Mouse (Mus musculus): Measurements from ENCODE around the gene Lyrm7.
A peak's percentile ranks its signal among the peaks of the same experiment; 100 is the strongest.
"Not testable (repeated sequence)": the region's sequence is repeated elsewhere in the genome, so short reads cannot be mapped to it uniquely, and the experiment has no call there.

The Lyrm7 gene

GRCm38 (mm10) chr11:54860256-54861038, at the start of gene Lyrm7:
TSS of gene Lyrm7 (minus strand) at chr11:54860916.
- DNase-seq (ENCODE audit: low spot score), result peak; percentile 94

- DNase-seq (ENCODE audit: low spot score), result no peak
Observed at GRCm38 (mm10) chr11:54910081-54910665, 49.5 kb upstream of the Lyrm7 start.

GRCm38 (mm10) chr11:54909273-54909672, 48.6 kb upstream of the Lyrm7 start:
- DNase-seq (ENCODE audit: low spot score), result no peak

- DNase-seq (ENCODE audit: low spot score), result no peak
Observed at GRCm38 (mm10) chr11:54907259-54907658, 46.5 kb upstream of the Lyrm7 start.

DNA sequence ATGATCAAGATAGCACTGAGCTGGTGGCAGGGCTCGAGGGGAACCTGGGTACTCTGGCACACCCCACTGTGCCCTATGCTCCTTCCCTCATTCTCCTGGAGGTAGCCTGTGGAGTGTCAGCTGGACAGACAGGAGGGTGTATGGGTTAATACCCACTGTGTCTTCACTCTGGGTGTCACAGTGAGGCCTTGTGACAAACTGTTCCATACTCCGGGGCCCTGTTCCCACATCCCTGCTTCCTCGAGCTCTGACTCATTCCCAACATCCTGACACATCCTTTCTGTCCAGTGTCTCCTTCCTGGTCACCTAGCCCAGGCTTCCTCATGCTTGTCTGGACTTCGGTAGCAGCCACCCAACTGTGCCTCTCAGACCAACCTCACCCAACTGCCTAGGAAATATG, 45.8 kb upstream of the Lyrm7 start:
- no peak for DNase-seq (ENCODE audit: low spot score)

DNA sequence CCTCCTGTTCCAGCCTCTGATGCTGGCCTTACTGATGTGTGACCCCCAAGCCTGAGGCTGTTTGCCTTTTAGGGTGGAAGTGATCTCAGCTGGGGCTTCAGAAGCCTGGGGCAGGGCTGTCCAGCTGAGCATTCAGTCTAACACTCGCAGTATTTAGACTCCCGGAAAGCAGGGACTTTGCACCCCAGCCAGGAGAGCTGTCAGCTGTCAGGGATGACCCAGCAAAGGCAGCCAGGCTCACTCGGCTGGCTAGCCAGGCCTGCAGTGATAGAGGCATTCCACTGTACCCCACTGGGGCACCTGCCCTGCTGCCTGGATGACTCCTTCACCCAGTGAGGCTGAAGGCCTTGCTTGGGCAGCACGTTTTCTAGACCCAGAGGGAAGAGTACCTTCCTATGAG, 45.2 kb upstream of the Lyrm7 start:
- no peak for DNase-seq (ENCODE audit: low spot score)

- no peak for DNase-seq (ENCODE audit: low spot score)
Observed at GRCm38 (mm10) chr11:54905086-54905485, 44.4 kb upstream of the Lyrm7 start.

- no peak for DNase-seq (ENCODE audit: low spot score)
Observed at GRCm38 (mm10) chr11:54903940-54904706, 43.4 kb upstream of the Lyrm7 start.

DNA sequence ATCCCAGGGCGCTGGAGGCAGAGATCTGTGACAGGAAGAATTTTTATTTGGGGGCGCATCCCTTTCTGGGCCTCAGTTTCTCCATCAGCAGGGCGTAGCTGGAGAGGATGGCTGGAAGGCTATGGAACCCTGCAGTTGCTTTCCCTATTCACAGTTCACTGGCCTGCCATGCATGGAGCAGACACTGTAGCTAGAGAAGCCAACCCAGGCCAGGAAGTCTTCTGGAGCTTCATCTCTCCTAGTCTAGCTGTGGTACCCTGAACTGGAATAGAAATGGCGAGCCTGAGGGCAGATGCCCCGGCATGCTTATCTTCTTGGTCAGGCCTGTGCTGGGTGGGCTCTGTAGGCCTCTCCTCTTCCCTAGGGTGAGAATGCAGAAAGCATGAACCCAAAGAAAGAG, 42.6 kb upstream of the Lyrm7 start:
- no peak for DNase-seq (ENCODE audit: low spot score)

DNA sequence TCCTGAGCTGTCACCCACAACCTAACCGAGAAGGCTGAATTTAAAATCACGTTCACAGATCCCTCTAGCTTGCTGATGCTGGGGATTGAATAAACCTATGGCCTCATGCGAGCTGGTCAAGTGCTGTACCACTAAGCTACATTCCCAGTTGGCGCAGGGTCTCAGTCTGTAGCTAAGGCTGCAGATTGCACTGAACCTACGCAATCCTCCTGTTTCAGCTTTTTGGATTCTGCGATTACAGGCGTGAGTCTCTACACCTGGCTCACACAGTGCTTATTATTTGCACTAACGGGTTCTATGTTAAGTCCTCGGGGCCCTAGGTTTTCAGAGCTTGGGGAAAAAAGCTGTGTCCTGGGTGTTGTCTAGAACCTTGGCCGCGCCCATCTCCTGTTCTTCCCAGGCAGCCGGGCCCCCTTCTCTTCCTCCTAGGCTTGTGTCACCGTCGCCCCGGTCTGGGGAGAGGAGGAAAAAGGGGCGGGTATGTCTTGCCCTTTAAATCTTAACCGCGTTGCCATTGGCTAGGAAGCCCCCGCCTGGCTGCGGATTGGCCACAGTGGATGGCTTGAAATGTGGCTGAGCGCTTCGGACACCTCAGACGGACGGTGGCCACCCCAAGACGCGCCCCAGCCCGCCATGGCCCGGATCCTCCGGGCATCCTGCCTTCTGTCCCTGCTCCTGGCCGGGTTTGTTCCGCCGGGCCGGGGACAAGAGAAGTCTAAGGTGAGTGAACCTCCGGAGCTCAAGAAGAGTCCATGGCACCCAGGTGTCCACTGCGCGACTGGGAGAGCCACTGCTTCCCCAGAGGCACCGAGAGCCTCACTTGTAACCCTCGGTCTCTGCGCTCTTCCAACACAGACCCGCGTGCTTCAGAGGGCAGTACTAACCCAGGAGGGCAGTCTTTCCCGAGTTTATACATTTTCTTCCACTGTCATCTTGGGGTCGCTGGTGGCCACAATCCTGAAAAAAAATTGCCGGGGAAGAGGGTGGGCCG, 41.9 kb upstream of the Lyrm7 start, which contains the start of gene Gpx3:
TSS of gene Gpx3 (plus strand) at position 121 of the 991 bp plus-strand sequence.
- peak; percentile 78 for DNase-seq (ENCODE audit: low spot score)

- DNase-seq (ENCODE audit: low spot score), result no peak
Observed at GRCm38 (mm10) chr11:54899657-54900056, 38.9 kb upstream of the Lyrm7 start.

- DNase-seq (ENCODE audit: low spot score), result no peak
Observed at GRCm38 (mm10) chr11:54897470-54897869, 36.8 kb upstream of the Lyrm7 start.

DNA sequence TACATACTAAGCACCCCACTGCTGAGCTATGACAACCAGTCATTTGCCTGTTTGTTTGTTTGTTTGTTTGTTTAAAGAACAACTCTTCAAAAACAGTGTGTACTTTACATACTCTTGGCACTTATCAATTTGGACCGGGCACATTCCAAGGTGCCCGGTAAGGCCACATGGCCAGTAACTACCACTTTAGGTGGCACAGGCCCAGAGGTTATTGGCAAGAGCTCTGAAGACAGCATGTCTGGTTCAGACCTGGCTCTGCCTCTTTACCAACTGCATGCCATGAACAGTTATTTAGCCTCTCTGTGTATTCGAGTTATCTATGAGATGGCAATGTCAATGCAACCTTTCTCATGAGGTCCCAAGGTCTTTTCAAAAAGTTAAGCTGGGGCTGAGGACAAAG, 35.9 kb upstream of the Lyrm7 start:
- DNase-seq (ENCODE audit: low spot score), result not testable (repeated sequence)

DNA sequence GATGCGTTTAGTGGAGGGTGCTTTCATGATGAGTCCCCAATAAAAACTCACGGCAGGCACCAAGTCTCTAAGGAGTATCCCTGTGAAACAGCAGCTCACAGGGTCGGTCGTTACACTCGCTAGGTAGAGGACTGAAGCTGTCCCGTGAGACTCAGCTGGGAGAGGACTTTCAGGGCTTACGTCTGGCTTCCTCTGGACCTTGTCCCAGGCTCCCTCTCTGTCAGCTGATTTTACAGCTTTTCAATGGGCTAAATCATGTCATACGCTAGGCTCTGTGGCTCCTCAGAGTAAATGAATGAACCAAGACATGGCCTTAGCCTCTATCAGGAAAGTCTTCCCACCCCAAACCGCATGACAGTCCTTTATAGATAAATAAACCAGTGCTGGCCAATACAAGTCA, 33.9 kb upstream of the Lyrm7 start:
- no peak for DNase-seq (ENCODE audit: low spot score)

DNA sequence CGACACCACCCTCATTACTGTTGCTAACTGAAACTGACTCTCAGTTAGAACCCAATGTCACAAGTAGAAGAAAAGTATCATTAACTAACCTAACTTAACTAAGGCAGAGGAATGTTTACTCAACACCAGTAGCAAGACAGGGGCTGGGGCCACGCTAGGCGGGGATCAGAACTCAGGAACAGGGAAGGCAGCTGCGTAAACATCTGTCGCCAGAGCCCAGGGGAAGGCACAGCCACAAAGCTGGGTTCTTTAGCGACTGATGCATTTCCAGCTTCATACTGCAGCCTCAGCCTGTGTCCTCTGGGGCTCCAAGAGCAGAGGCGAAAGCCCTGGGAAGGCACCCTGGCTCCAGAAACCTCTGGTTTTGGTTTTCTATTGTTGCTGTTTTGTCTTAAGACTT, 31.4 kb upstream of the Lyrm7 start:
- no peak for DNase-seq (ENCODE audit: low spot score)

GRCm38 (mm10) chr11:54891341-54891740, 30.6 kb upstream of the Lyrm7 start:
- DNase-seq (ENCODE audit: low spot score), result no peak

DNA sequence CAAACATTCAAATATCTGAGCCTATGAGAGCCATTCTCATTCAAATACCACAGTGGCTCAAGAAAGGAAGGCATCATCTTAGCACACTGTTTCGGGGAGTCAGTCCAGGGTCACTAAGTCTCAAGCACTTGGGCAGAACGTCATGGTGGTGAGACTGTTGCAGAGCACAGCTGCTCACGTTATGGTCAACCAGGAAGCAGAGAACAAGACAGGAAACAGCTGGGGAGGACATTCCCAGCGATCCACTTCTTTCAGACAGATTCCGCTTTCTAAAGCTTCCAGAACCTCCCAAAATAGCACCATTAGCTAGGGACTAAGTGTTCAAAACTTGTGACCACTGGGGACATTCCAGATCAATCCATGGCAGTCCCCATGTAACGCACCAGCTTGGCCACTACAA, 27.2 kb upstream of the Lyrm7 start:
- DNase-seq (ENCODE audit: low spot score), result no peak

GRCm38 (mm10) chr11:54885406-54885805, 24.7 kb upstream of the Lyrm7 start:
- DNase-seq (ENCODE audit: low spot score), result peak; percentile 57

DNA sequence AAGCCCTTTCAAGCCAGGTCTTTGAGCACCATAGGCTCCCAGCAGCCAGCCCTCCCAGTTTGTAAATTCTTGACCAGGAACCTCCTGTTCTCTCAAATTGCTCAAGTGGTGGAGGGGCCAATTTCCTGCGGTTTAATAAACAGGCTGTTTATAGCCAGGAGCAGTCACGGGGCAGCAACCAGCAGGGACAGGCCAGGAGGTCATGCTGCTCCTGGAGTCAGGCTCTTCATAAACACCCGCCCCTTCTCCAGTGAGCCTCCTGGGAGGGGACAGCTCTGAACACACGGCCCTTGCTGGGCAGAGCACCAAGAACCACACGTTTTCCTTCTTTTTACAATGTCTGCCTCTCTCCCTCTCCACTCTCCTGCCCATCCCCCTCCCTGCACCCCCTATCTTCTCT, 24.2 kb upstream of the Lyrm7 start:
- DNase-seq (ENCODE audit: low spot score), result peak; percentile 72

DNA sequence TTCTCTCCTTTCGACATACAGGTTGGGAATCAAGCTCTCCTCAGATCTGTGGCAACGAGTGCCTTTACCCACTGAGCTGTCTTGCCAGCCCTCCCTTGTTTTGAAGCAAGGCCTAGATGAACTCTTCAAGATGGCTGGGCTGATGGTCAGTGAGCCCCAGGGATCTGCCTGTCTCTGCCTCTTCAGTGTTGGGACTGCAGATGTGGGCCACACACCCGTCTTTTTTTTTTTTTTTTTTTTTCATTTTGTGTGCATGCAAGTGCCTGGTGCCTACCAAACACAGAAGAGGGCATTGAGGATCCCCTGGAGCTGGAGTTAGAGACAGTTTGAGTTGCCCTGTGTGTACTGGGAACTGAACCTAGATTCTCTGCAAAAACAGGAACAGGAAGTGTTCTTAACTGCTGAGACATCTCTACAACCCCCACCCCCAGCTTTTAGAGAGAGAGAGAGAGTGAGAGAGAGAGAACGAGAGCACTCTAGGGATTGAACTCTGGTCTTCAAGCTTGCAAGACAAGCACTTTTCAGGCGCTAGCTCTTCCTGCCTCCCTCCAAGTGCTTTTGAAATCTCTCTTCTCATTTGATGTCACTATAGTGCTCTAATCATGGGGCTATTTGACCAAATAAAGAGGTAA, 23.6 kb upstream of the Lyrm7 start:
- DNase-seq (ENCODE audit: low spot score), result no peak

GRCm38 (mm10) chr11:54882671-54883070, 22.0 kb upstream of the Lyrm7 start:
- DNase-seq (ENCODE audit: low spot score), result peak; percentile 45
